Mouse (Mus musculus) adrenal gland, postnatal 25 days (tissue): ENCODE measurements around the gene Rab44. TPM values are rescaled to one million over a fixed set of nuclear protein-coding genes. Genes with fewer than 3 reads are reported as not detected.

Source experiments
- total RNA-seq: library from RNA; stranded (reverse); gene quantifications from 2 replicates; pipeline ENCODE4 v1.2.3, GENCODE M21; 2021

Gene Rab44
- total RNA-seq, 1 experiment from 2014 or later, result 0.30 TPM

Other genes starting within 250 kb of the Rab44 start
- gene 4930539E08Rik, start 198.8 kb upstream of the Rab44 start, total RNA-seq, result not detected in 2 replicates
- not detected in 2 replicates for gene Pxt1, start 170.3 kb upstream of the Rab44 start, total RNA-seq
- gene Kctd20, start 162.2 kb upstream of the Rab44 start, total RNA-seq, result 47.8 and 69.8 TPM in 2 replicates
- gene Stk38, start 106.2 kb upstream of the Rab44 start, total RNA-seq, result 79.5 TPM in 2 replicates
- 119 and 172 TPM in 2 replicates for gene Srsf3, start 81.5 kb upstream of the Rab44 start, total RNA-seq
- gene Cdkn1a, start 23.2 kb upstream of the Rab44 start, total RNA-seq, result 8.9 and 23.4 TPM in 2 replicates
- gene Cpne5, start 124.0 kb downstream of the Rab44 start, total RNA-seq, result 0.33 and 0.52 TPM in 2 replicates
- 22.3 and 28.9 TPM in 2 replicates for gene Ppil1, start 150.0 kb downstream of the Rab44 start, total RNA-seq
- gene BC004004, start 154.6 kb downstream of the Rab44 start, total RNA-seq, result 116 and 134 TPM in 2 replicates
- gene Pi16, start 203.5 kb downstream of the Rab44 start, total RNA-seq, result 9.5 and 13.2 TPM in 2 replicates
- 231 and 242 TPM in 2 replicates for gene Mtch1, start 233.8 kb downstream of the Rab44 start, total RNA-seq
- 1.6 and 3.0 TPM in 2 replicates for gene Fgd2, start 246.8 kb downstream of the Rab44 start, total RNA-seq